Mouse (Mus musculus): Measurements from ENCODE around the gene Fap. TPM values are rescaled to one million over a fixed set of nuclear protein-coding genes. Genes with fewer than 3 reads are reported as not detected.

The Fap gene
- polyA plus RNA-seq (2014; fragmentation: Nextera tagmentation; extraction: Ambion mirVana) = 0.13 and 0.96 TPM in 2 replicates

DNA sequence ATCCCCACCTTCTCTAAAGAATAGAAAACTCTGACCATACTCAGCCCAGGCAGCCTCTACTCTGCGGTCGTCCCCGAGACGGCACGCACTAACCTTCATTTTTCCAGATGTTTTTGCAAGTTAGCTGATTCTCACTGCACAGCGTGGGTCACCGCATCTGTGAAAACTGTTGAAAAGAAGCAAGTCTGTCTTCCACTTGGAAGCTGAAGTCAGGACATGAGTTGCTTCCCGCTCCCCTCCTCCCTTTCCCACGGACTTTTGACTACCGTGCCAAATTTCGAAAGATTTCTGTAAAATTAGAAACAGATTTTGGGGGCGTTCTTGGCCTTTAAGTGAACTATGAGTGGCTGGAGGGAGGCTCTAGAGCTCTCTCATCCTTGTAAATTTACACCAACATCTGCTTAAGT, at the start of gene Fap:
TSS of gene Fap (minus strand) at position 323 of the 407 bp plus-strand sequence.
- DNase-seq (no peak), ATAC-seq (ENCODE audit: low FRiP score, low TSS enrichment) (no peak)
- Histone ChIP-seq H3K9ac (replicated peaks; ENCODE audit: low read length) (no peak within 1 kb of the TSS), H3K36me3 (ENCODE audit: control insufficient read depth, insufficient read depth, low read length) (no peaks in the 10 kb centered on the region), H3K4me2 (ENCODE audit: low read length) (no peak within 1 kb of the TSS), H3K9me3 (ENCODE audit: control insufficient read depth, low read length) (no peaks in the 10 kb centered on the region), H3K27me3 (ENCODE audit: control insufficient read depth, insufficient read depth, low read length) (no peaks in the 10 kb centered on the region), H3K27ac (replicated peaks; ENCODE audit: low read depth, low read length) (no peak within 1 kb of the TSS), H3K4me1 (ENCODE audit: control insufficient read depth, insufficient read depth, low read length) (no peaks in the 10 kb centered on the region), H3K4me3 (replicated peaks; ENCODE audit: low read depth, low read length) (no peak within 1 kb of the TSS)
- 92% methylated on average over 12 of the region's 12 CpGs for WGBS

DNA sequence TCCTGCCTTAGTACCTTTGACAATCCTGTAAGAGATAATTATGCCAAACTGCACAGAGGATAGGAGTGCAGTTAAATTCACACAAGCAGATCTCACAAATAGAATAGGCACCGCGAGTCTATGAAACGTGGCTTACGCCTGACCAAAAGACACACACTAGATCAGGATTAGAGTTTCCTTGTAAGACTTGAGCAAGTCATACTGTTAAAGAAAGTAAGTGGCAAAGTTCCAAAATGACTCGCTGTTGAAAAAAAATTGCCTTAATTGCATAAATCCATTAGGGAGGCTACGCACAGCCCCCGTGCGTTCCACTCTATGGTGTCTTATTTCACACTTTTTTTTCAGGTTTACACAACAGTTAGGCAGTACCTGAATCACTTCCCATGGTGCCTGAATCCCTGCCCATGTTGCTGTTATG, 49.2 kb upstream of the Fap start:
- Histone ChIP-seq H3K36me3 (ENCODE audit: control insufficient read depth, insufficient read depth, low read length) (no peaks in the 10 kb centered on the region), H3K4me1 (ENCODE audit: control insufficient read depth, insufficient read depth, low read length) (no peaks in the 10 kb centered on the region), H3K27me3 (ENCODE audit: control insufficient read depth, insufficient read depth, low read length) (no peaks in the 10 kb centered on the region), H3K4me3 (replicated peaks; ENCODE audit: low read depth, low read length) (no peak overlapping the region), H3K27ac (replicated peaks; ENCODE audit: low read depth, low read length) (no peak overlapping the region), H3K9ac (replicated peaks; ENCODE audit: low read length) (no peak overlapping the region), H3K4me2 (ENCODE audit: low read length) (no peak overlapping the region), H3K9me3 (ENCODE audit: control insufficient read depth, low read length) (no peaks in the 10 kb centered on the region)
- ATAC-seq (ENCODE audit: low FRiP score, low TSS enrichment) = no peak
- no peak for DNase-seq
- WGBS = 90% methylated on average over 8 of the region's 8 CpGs

DNA sequence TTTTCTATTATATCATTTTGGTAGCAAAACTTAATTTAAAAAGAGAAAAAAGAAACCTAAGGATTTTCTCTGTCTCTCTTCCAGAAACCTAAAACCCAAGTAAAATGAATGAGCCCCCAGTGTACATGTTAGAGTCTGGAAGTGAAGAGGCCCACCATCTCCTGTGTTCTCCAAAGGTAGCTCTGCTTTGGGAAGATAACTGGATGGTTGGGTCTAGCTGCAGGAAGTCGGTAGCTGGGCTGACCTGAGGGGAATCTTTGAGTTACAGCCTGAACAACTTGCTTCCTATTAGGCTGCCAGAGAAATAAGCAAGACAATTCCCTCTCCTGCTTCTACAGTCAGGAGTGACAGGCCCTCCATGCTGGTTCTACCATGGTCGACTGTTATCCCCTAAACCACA, 45.8 kb upstream of the Fap start:
- Histone ChIP-seq H3K27me3 (ENCODE audit: control insufficient read depth, insufficient read depth, low read length) (no peaks in the 10 kb centered on the region), H3K9me3 (ENCODE audit: control insufficient read depth, low read length) (no peaks in the 10 kb centered on the region), H3K4me3 (replicated peaks; ENCODE audit: low read depth, low read length) (no peak overlapping the region), H3K4me2 (ENCODE audit: low read length) (no peak overlapping the region), H3K9ac (replicated peaks; ENCODE audit: low read length) (no peak overlapping the region), H3K27ac (replicated peaks; ENCODE audit: low read depth, low read length) (no peak overlapping the region), H3K36me3 (ENCODE audit: control insufficient read depth, insufficient read depth, low read length) (no peaks in the 10 kb centered on the region), H3K4me1 (ENCODE audit: control insufficient read depth, insufficient read depth, low read length) (no peaks in the 10 kb centered on the region)
- DNase-seq (no peak), ATAC-seq (ENCODE audit: low FRiP score, low TSS enrichment) (no peak)
- WGBS = 54% methylated on average over 2 of the region's 2 CpGs

DNA sequence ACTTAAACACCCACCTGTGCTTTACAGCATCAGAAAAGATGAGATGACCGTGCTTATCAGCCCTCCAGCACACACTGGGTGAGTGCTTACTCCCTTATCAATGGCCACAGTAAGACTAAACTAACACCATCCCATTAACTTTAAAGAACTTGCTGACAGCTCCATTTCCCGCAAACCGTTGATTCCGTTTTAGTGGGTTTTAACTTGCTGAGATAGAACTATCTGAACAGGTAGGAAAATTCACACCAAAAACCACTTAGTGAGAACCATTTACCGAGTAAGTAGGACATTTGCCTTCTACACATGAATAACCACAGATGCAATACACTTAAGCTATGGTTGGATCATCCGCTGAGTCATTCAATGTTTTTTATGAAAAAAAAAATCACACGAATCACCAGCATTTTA, 45.1 kb upstream of the Fap start:
- Histone ChIP-seq H3K9me3 (ENCODE audit: control insufficient read depth, low read length) (no peaks in the 10 kb centered on the region), H3K4me3 (replicated peaks; ENCODE audit: low read depth, low read length) (no peak overlapping the region)

DNA sequence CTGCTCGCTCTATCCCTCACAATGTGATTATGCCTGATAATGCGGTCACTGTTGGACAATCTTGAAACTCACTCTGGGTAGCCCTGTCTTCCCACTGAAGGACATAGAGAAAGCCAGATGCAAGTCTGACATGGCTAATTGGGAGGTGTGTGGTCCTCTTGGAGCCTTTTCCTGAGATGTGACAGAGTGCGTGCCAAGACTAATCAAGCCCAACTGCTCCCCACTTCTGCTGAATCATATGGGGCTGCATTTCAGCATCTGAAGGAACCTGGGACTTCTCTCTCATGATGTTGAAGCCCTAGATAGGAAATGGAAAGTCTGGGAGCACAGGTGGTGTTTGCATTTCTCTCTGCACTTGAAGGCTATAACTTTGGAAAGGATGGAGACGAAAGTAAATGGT, 39.3 kb upstream of the Fap start:
- DNase-seq (no peak), ATAC-seq (ENCODE audit: low FRiP score, low TSS enrichment) (no peak)
- no peaks in the 10 kb centered on the region for H3K4me1 ChIP-seq (ENCODE audit: control insufficient read depth, insufficient read depth, low read length)
- H3K36me3 ChIP-seq (ENCODE audit: control insufficient read depth, insufficient read depth, low read length) = no peaks in the 10 kb centered on the region
- no peaks in the 10 kb centered on the region for H3K27me3 ChIP-seq (ENCODE audit: control insufficient read depth, insufficient read depth, low read length)
- no peak overlapping the region for H3K27ac ChIP-seq (replicated peaks; ENCODE audit: low read depth, low read length)
- H3K4me2 ChIP-seq (ENCODE audit: low read length) = no peak overlapping the region
- no peak overlapping the region for H3K4me3 ChIP-seq (replicated peaks; ENCODE audit: low read depth, low read length)
- no peaks in the 10 kb centered on the region for H3K9me3 ChIP-seq (ENCODE audit: control insufficient read depth, low read length)
- 91% methylated on average over 4 of the region's 4 CpGs for WGBS
- no peak overlapping the region for H3K9ac ChIP-seq (replicated peaks; ENCODE audit: low read length)

More for the DNA sequence above, 45.1 kb upstream of the Fap start:
- Histone ChIP-seq H3K36me3 (ENCODE audit: control insufficient read depth, insufficient read depth, low read length) (no peaks in the 10 kb centered on the region), H3K9ac (replicated peaks; ENCODE audit: low read length) (no peak overlapping the region), H3K4me1 (ENCODE audit: control insufficient read depth, insufficient read depth, low read length) (no peaks in the 10 kb centered on the region), H3K4me2 (ENCODE audit: low read length) (no peak overlapping the region), H3K27ac (replicated peaks; ENCODE audit: low read depth, low read length) (no peak overlapping the region), H3K27me3 (ENCODE audit: control insufficient read depth, insufficient read depth, low read length) (no peaks in the 10 kb centered on the region)
- DNase-seq = no peak
- ATAC-seq (ENCODE audit: low FRiP score, low TSS enrichment) = no peak
- 87% methylated on average over 7 of the region's 7 CpGs for WGBS

DNA sequence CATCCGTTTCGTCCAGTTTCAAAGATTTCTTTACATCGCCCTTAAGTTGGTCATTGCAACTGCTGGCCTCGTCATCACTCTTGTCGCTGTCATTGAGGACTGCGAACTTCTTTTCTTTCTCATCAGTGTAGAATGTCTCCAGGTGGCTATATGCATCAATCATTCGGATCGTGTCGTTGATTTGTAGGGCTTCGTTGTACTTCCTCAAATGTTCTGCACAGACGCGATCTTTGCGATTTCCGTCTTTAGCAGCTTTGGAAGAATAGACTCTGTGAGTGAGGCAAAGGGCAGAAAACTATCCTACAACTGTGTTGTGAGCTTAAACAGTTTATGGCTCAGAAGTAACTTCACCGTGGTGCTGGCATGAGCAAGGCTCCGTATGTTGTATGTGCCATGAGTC, 32.3 kb upstream of the Fap start:
- Histone ChIP-seq H3K27me3 (ENCODE audit: control insufficient read depth, insufficient read depth, low read length) (no peaks in the 10 kb centered on the region), H3K4me3 (replicated peaks; ENCODE audit: low read depth, low read length) (no peak overlapping the region), H3K9me3 (ENCODE audit: control insufficient read depth, low read length) (no peaks in the 10 kb centered on the region), H3K4me2 (ENCODE audit: low read length) (no peak overlapping the region), H3K27ac (replicated peaks; ENCODE audit: low read depth, low read length) (no peak overlapping the region), H3K9ac (replicated peaks; ENCODE audit: low read length) (no peak overlapping the region), H3K4me1 (ENCODE audit: control insufficient read depth, insufficient read depth, low read length) (no peaks in the 10 kb centered on the region), H3K36me3 (ENCODE audit: control insufficient read depth, insufficient read depth, low read length) (no peaks in the 10 kb centered on the region)
- WGBS = 96% methylated on average over 16 of the region's 16 CpGs
- no peak for DNase-seq
- no peak for ATAC-seq (ENCODE audit: low FRiP score, low TSS enrichment)

DNA sequence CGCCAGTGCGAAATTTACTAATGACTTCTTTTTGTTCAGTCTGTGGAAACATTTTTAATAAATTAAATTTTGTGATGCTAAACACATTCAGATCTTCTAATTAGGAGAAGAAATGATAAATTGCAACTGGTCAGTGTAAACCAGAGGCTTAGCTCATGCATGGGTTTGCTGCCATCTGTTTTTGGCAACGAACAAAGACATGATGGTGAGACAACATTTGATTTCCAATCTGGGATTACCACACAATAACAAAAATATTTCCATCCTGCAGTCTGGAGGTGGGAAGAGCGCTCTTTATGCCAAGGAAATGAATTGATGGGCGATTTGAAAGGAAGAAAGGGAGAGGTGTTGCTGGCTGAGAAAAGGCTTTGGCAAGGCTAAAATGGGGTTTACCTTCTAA, 29.7 kb upstream of the Fap start:
- no peak for DNase-seq
- no peak overlapping the region for H3K4me3 ChIP-seq (replicated peaks; ENCODE audit: low read depth, low read length)
- H3K4me1 ChIP-seq (ENCODE audit: control insufficient read depth, insufficient read depth, low read length) = no peaks in the 10 kb centered on the region
- WGBS = 86% methylated on average over 5 of the region's 5 CpGs
- no peak for ATAC-seq (ENCODE audit: low FRiP score, low TSS enrichment)
- no peak overlapping the region for H3K4me2 ChIP-seq (ENCODE audit: low read length)
- no peak overlapping the region for H3K9ac ChIP-seq (replicated peaks; ENCODE audit: low read length)
- no peaks in the 10 kb centered on the region for H3K9me3 ChIP-seq (ENCODE audit: control insufficient read depth, low read length)
- H3K27ac ChIP-seq (replicated peaks; ENCODE audit: low read depth, low read length) = no peak overlapping the region
- no peaks in the 10 kb centered on the region for H3K27me3 ChIP-seq (ENCODE audit: control insufficient read depth, insufficient read depth, low read length)
- no peaks in the 10 kb centered on the region for H3K36me3 ChIP-seq (ENCODE audit: control insufficient read depth, insufficient read depth, low read length)

DNA sequence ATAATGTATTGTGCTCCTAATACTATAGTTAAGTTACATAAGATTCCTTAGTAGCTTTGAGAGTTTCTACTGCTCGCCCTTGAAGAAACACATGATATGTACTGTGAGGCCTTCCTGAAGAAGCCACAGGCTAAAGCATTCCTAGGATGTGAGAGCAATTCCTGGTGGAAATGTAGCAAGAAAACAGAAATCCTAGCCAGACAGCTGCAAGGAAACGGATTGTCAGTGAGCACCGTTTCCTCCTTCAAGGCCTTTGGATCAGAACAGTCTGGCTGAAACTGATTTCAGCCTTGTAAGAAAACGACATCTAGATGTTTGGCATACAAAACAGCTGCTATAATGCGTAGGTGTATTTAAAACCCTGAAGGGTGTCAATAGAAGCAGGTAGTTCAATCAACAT, 22.7 kb upstream of the Fap start:
- Histone ChIP-seq H3K4me2 (ENCODE audit: low read length) (no peak overlapping the region), H3K9me3 (ENCODE audit: control insufficient read depth, low read length) (no peaks in the 10 kb centered on the region), H3K36me3 (ENCODE audit: control insufficient read depth, insufficient read depth, low read length) (no peaks in the 10 kb centered on the region), H3K27ac (replicated peaks; ENCODE audit: low read depth, low read length) (no peak overlapping the region), H3K4me3 (replicated peaks; ENCODE audit: low read depth, low read length) (no peak overlapping the region), H3K27me3 (ENCODE audit: control insufficient read depth, insufficient read depth, low read length) (no peaks in the 10 kb centered on the region), H3K4me1 (ENCODE audit: control insufficient read depth, insufficient read depth, low read length) (no peaks in the 10 kb centered on the region), H3K9ac (replicated peaks; ENCODE audit: low read length) (no peak overlapping the region)
- ATAC-seq (ENCODE audit: low FRiP score, low TSS enrichment) (no peak), DNase-seq (no peak)
- WGBS = 93% methylated on average over 5 of the region's 5 CpGs

DNA sequence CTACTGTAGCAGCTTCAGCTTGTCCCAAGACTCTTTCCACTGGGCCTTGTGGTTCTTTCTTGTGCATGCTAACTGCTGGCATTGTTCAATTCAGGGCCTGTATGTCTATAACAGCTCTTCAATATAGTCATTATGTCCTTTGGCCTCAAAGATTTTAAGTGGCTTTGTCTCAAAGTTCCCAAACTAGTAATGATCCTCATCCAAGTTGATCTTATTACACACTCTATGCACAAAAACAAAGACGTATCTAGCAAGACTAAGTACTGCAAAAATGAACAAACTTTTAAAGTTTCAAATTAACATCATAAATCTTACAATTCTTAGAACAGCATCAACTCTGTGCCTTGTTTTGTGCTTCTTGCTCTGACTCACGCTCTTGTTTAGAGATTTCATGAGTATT, 20.6 kb upstream of the Fap start:
- H3K27me3 ChIP-seq (ENCODE audit: control insufficient read depth, insufficient read depth, low read length) = no peaks in the 10 kb centered on the region
- H3K27ac ChIP-seq (replicated peaks; ENCODE audit: low read depth, low read length) = no peak overlapping the region
- H3K9me3 ChIP-seq (ENCODE audit: control insufficient read depth, low read length) = no peaks in the 10 kb centered on the region
- no peak overlapping the region for H3K4me3 ChIP-seq (replicated peaks; ENCODE audit: low read depth, low read length)
- no peaks in the 10 kb centered on the region for H3K4me1 ChIP-seq (ENCODE audit: control insufficient read depth, insufficient read depth, low read length)
- DNase-seq (no peak), ATAC-seq (ENCODE audit: low FRiP score, low TSS enrichment) (no peak)
- no peak overlapping the region for H3K4me2 ChIP-seq (ENCODE audit: low read length)
- whole genome bisulfite sequencing = 91% methylated on average over 2 of the region's 2 CpGs
- no peaks in the 10 kb centered on the region for H3K36me3 ChIP-seq (ENCODE audit: control insufficient read depth, insufficient read depth, low read length)
- H3K9ac ChIP-seq (replicated peaks; ENCODE audit: low read length) = no peak overlapping the region
